8 mouse cellular contexts compared by ENCODE assay signal in the genomic region with DNA sequence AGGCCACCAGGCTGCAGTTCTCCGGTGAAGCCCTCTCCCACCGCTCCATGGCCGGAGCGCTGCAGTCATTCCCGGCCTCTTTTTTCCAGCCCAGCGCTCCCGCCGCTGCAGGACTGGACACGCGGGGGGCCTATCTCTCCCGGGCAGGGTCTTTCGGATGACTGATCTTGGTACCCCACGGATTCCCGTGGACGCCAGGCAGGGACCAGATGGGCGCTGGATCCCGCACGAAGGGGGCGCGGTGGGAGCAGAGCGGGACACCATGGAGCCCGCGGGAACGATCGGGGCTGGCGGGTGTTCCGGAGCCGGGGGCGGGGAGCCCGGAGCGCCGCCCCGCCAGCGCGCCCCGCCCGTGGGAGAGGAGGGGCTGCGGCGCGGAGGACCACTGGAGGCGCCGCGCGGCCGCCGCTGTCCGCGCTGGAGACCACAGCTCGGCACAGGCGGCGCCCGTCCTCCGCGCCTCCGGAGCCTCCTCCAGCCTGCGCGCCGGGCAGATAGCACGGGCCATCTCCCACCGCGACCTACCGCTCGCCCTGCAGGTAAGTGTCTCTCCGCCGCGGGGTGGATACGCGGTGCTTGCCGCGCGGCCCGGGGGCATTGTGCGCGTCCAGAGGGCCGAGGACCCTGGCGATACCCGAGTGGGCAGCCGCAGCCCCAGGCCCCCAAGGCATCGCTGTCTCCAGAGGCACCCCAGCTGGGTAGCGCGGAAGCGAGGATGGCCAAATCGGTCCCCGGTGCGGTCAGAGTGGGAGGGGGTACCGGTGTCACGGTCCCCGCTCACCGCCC. TPM values are rescaled to one million over a fixed set of nuclear protein-coding genes. Genes with fewer than 3 reads are reported as not detected.
A peak's percentile ranks its signal among the peaks of the same experiment; 100 is the strongest.
DNase-seq lines count a peak whose midpoint lies in the region; ATAC-seq and TF ChIP-seq lines count a peak whose summit lies in the region.

A gene (plus strand): TSS at position 358 of the 786 bp plus-strand sequence.

- WGBS in forebrain, embryonic 11.5 days: 0% methylated on average over 63 of the region's 89 CpGs
- WGBS in heart, embryonic 13.5 days: under 1% methylated on average over 87 of the region's 89 CpGs
- under 1% methylated on average over 59 of the region's 89 CpGs for WGBS in kidney, postnatal 0 days
- under 1% methylated on average over 81 of the region's 89 CpGs for WGBS in liver, embryonic 11.5 days

- peak; percentile 33 for DNase-seq in CD4-positive helper T cell, adult 2 months (ENCODE audit: low read depth, low spot score)
- DNase-seq in brain, adult 2 months (ENCODE audit: low read depth, low spot score): peak; percentile 84
- peak; percentile 83 for DNase-seq in forebrain, embryonic 11.5 days (ENCODE audit: low spot score)
- peak; percentile 85 for DNase-seq in kidney, postnatal 0 days (ENCODE audit: low spot score)
- DNase-seq in liver, embryonic 11.5 days (ENCODE audit: low spot score): peak; percentile 69
- peak; percentile 15 for DNase-seq in naive thymus-derived CD4-positive, alpha-beta T cell, adult 2 months (ENCODE audit: low read depth)
- peak; percentile 26 for DNase-seq in testis, postnatal 14 days (ENCODE audit: low spot score)

- H3K4me2 ChIP-seq in forebrain, embryonic 11.5 days (ENCODE audit: low read depth, low read length, severe bottlenecking): peak within 1 kb of the TSS; percentile 87
- peak within 1 kb of the TSS; percentile 96 for H3K4me2 ChIP-seq in heart, embryonic 13.5 days
- H3K4me2 ChIP-seq in kidney, postnatal 0 days (ENCODE audit: low read length): peak within 1 kb of the TSS; percentile 68
- H3K4me2 ChIP-seq in liver, embryonic 11.5 days: peak within 1 kb of the TSS; percentile 90

- 0 out of 2 replicates have a peak within 1 kb of the TSS, but pooled peaks have one; percentile 6 for H3K27ac ChIP-seq in forebrain, embryonic 11.5 days (ENCODE audit: low read depth, low read length)
- peak within 1 kb of the TSS; percentile 54 for H3K27ac ChIP-seq in heart, embryonic 13.5 days (replicated peaks)
- H3K27ac ChIP-seq in kidney, postnatal 0 days: peak within 1 kb of the TSS; percentile 60
- H3K27ac ChIP-seq in liver, embryonic 11.5 days (ENCODE audit: low read depth, low read length): no peak within 1 kb of the TSS

- H3K36me3 ChIP-seq in forebrain, embryonic 11.5 days (ENCODE audit: control insufficient read depth, insufficient read depth, low read length): no peaks in the 10 kb centered on the region
- H3K36me3 ChIP-seq in heart, embryonic 13.5 days: no peaks in the 10 kb centered on the region
- H3K36me3 ChIP-seq in kidney, postnatal 0 days (ENCODE audit: insufficient read depth, low read length): no peaks in the 10 kb centered on the region
- no peaks in the 10 kb centered on the region for H3K36me3 ChIP-seq in liver, embryonic 11.5 days (ENCODE audit: control insufficient read depth, insufficient read depth, low read length)

- peak within 1 kb of the TSS; percentile 79 for H3K4me3 ChIP-seq in forebrain, embryonic 11.5 days (ENCODE audit: low read depth, low read length)
- H3K4me3 ChIP-seq in heart, embryonic 13.5 days: peak within 1 kb of the TSS; percentile 91
- peak within 1 kb of the TSS; percentile 79 for H3K4me3 ChIP-seq in kidney, postnatal 0 days (replicated peaks; ENCODE audit: low read depth, low read length)
- peak within 1 kb of the TSS; percentile 66 for H3K4me3 ChIP-seq in liver, embryonic 11.5 days (ENCODE audit: low read depth, low read length)

- TF ChIP-seq CTCF in kidney, postnatal 0 days (IDR thresholded peaks at IDR 0.05; ENCODE audit: low read depth): 0 out of 2 replicates have a peak, but pooled peaks have one; percentile 31

- H3K9me3 ChIP-seq in forebrain, embryonic 11.5 days (ENCODE audit: control insufficient read depth, low read length): no peaks in the 10 kb centered on the region
- H3K9me3 ChIP-seq in heart, embryonic 13.5 days: no peaks in the 10 kb centered on the region
- H3K9me3 ChIP-seq in kidney, postnatal 0 days (replicated peaks; ENCODE audit: low read length): no peaks in the 10 kb centered on the region
- no peaks in the 10 kb centered on the region for H3K9me3 ChIP-seq in liver, embryonic 11.5 days (ENCODE audit: control insufficient read depth, low read length)

- peak; percentile 89 for ATAC-seq in forebrain, embryonic 11.5 days (replicated peaks; ENCODE audit: low FRiP score)
- ATAC-seq in heart, embryonic 13.5 days (ENCODE audit: extremely low read depth, insufficient number of reproducible peaks, low FRiP score, low TSS enrichment): peak; percentile 83
- ATAC-seq in kidney, postnatal 0 days (replicated peaks; ENCODE audit: low FRiP score, low read depth): peak; percentile 91
- peak; percentile 81 for ATAC-seq in liver, embryonic 11.5 days (replicated peaks; ENCODE audit: low FRiP score)

- peak within 1 kb of the TSS; percentile 77 for H3K9ac ChIP-seq in forebrain, embryonic 11.5 days (ENCODE audit: low read length)
- H3K9ac ChIP-seq in heart, embryonic 13.5 days: peak within 1 kb of the TSS; percentile 88
- H3K9ac ChIP-seq in kidney, postnatal 0 days (ENCODE audit: low read depth, low read length): peak within 1 kb of the TSS; percentile 84
- H3K9ac ChIP-seq in liver, embryonic 11.5 days (ENCODE audit: low read depth, low read length): peak within 1 kb of the TSS; percentile 53

- H3K27me3 ChIP-seq in forebrain, embryonic 11.5 days (ENCODE audit: control insufficient read depth, insufficient read depth, low read length): peaks cover 8% of the 10 kb centered on the region; the same call in 1 of the 2 replicates
- H3K27me3 ChIP-seq in heart, embryonic 13.5 days (replicated peaks): peaks cover 38% of the 10 kb centered on the region
- 0 out of 2 replicates have a peak, but pooled peaks cover 4% of the 10 kb centered on the region for H3K27me3 ChIP-seq in kidney, postnatal 0 days (ENCODE audit: insufficient read depth, low read length)
- peaks cover 50% of the 10 kb centered on the region for H3K27me3 ChIP-seq in liver, embryonic 11.5 days (replicated peaks; ENCODE audit: control insufficient read depth, insufficient read depth, low read length)

- no peaks in the 10 kb centered on the region for H3K4me1 ChIP-seq in forebrain, embryonic 11.5 days (replicated peaks; ENCODE audit: control insufficient read depth, insufficient read depth, low read length)
- H3K4me1 ChIP-seq in heart, embryonic 13.5 days: peaks cover 16% of the 10 kb centered on the region
- H3K4me1 ChIP-seq in kidney, postnatal 0 days (replicated peaks; ENCODE audit: insufficient read depth, low read length): 0 out of 2 replicates have a peak, but pooled peaks cover 4% of the 10 kb centered on the region
- H3K4me1 ChIP-seq in liver, embryonic 11.5 days (replicated peaks; ENCODE audit: control insufficient read depth, insufficient read depth, low read length): 0 out of 2 replicates have a peak, but pooled peaks cover 3% of the 10 kb centered on the region

RNA-seq across cellular contexts. Expression of the gene that starts here (rescaled TPM):
- 10.5 and 13.8 TPM in 2 replicates for polyA plus RNA-seq in forebrain, embryonic 11.5 days (2014; fragmentation: Nextera tagmentation; extraction: Ambion mirVana)
- polyA plus RNA-seq in heart, embryonic 13.5 days (2015; fragmentation: Nextera tagmentation; extraction: Ambion mirVana): 4.4 and 4.9 TPM in 2 replicates
- 19.4 and 20.5 TPM in 2 replicates for polyA plus RNA-seq in kidney, postnatal 0 days (2015; fragmentation: Nextera tagmentation; extraction: Ambion mirVana)
- 3.0 and 3.4 TPM in 2 replicates for polyA plus RNA-seq in liver, embryonic 11.5 days (2014; fragmentation: Nextera tagmentation; extraction: Ambion mirVana)

Comparison
In these comparisons a context has a peak if more than half of its experiments do, and no peak if none do; other contexts are left out.
1. DNase-seq: peak in every context shown above with its lines; median percentile 85 in kidney, postnatal 0 days; 84 in brain, adult 2 months; 83 in forebrain, embryonic 11.5 days; 69 in liver, embryonic 11.5 days; 33 in CD4-positive helper T cell, adult 2 months; 26 in testis, postnatal 14 days; 15 in naive thymus-derived CD4-positive, alpha-beta T cell, adult 2 months.